Mouse (Mus musculus) thymus, adult 2 months (tissue): ENCODE measurements around the gene Rgs6.

Source experiments
- CTCF ChIP-seq: fragments of 200-500 bp; IDR thresholded peaks from 2 replicates; pipeline ENCODE4 v1.5.1; 2012; ENCODE audit warnings: mild to moderate bottlenecking, control low read depth, low read length, moderate library complexity, borderline replicate concordance; ENCODE audit not compliant: control insufficient read depth, poor library complexity, insufficient read depth; ENCODE audit errors: extremely low read depth
- POLR2A ChIP-seq: fragments of 200-500 bp; IDR thresholded peaks from 2 replicates; pipeline ENCODE4 v1.6.1; 2012; ENCODE audit warnings: mild to moderate bottlenecking, low read length, control low read depth, moderate library complexity; ENCODE audit not compliant: control insufficient read depth, poor library complexity, insufficient read depth; ENCODE audit errors: extremely low read depth

GRCm38 (mm10) chr12:83211146-83211822 lies 623.2 kb downstream of the Rgs6 start:
- TF ChIP-seq CTCF = no peak
- TF ChIP-seq POLR2A = no peak
